Mouse (Mus musculus): ENCODE results near the gene Pde4d.

GRCm38 (mm10) chr13:109992775-109993505 is 1543.2 kb downstream of the Pde4d start:
- TF ChIP-seq CTCF (IDR thresholded peaks at IDR 0.05; ENCODE audit: low read depth): no peak
- TF ChIP-seq EP300 (optimal IDR thresholded peaks at IDR 0.05): no peak

Measured in stomach, postnatal 0 days (tissue).